Mouse (Mus musculus): ENCODE measurements at regions not wholly inside any gene's neighbourhood (a gene's known extent, or its start where the extent isn't known, plus 50 kb on each side); places are given as distances from the start of the nearest gene placed in this dataset.

DNA sequence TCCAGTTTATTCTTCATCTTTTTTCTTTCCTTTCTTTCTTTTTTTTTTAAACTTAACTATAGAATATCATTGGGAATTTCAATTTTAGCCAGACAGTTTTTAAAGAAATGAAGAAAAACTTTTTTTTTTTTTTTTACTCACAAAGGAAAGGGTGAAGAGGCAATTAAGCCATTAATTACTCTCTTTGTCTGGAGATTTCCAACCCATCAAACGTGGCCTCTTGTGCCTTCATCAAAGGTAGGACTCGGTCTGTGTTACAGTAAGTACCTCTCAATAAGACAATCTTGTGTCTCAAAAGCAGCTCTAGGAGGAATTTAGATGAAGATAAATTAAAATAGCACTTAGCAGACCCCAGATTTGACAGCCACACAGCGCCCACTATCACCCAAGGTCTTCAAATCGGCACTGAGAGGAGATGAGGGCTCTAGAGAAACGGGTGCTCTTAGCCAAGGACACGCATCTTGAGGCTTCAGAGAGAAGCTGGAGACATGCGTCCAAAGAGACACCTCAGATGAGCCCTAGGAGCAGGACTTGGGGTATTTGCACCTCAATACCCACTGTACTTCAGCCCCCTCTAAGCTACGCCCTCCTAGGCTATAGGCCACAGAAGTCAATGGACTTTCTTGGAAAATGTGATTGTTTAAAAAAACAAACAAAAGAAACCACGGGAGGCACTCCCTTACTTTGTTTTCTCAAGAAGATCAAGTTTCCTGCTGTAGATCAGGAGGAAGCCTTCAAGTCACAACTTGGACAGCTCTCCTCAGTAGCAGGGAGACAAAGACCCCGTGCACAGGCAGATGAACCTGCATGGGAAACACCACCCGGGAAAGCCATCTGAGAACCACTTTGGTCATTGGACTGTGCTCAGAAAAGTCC lies 176.8 kb upstream of the Spred2 start:
- POLR2A ChIA-PET = interaction anchor here in 2 of 4 experiments (0.5 to 1.3 kb wide), 7 partner anchors 13 to 719 kb away, joined by 3 to 5 read pairs (median 3); no protein-coding TSS in a partner anchor
- CTCF ChIA-PET = interaction anchor here in 3 of 4 experiments (0.5 to 1.2 kb wide), 5 partner anchors 13 to 585 kb away, joined by 3 to 8 read pairs (median 4); partner anchors contain the start of gene Slc1a4 (in 1 of the 3)

DNA sequence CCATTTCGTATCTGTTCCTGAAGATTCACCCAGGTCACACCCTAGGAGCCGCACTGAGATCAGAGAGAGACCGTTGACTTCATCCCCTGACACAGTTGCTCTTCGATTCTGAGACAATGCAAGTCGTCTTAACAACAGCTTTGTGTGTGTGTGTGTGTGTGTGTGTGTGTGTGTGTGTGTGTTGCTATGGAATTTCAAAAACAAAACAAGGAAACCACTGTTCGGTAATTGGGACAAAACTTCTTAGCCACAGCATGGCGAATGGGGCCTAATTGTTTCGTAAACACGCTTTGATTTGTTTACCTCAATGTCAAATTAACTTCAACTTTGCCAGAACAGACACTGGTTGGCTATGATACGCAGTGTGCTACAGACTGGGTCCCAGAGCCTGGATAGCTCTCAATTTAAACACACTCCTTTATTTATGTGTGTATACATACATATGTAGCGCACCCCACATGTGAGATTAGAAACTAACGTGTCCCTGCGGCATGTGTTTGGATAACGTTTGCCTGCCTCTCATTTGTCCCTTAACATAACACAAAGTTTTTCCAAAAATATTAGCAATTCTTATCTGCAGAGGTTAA lies 176.1 kb upstream of the Spred2 start:
- POLR2A ChIA-PET = interaction anchor here in 3 of 4 experiments (0.5 to 1.3 kb wide), 7 partner anchors 13 to 718 kb away, joined by 3 to 5 read pairs (median 3); no protein-coding TSS in a partner anchor

DNA sequence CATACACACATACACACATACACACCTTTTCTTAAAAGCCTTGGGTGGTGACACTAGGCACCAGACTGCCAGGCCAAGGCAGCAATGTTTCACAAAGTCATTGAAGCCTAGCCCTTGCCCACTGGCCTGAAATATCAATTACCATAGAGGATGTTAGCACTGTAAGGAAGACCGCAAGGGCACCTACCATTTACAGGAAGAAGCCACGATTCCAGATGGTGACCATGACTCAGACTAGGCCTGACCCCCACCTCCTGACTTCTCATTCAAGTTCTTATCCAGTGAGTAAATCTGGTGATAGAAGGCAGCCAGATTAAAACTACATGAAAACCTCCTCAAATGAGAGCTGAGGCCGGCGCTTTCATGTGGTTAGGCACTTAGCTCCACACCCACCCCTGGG lies 165.3 kb upstream of the Spred2 start:
- ChIA-PET POLR2A (no interaction called here), CTCF (interaction anchor here in 2 of 4 experiments (0.6 kb wide), 2 partner anchors 45 to 341 kb away, joined by 3 to 7 read pairs; no protein-coding TSS in a partner anchor)

More for the DNA sequence above, 176.1 kb upstream of the Spred2 start:
- CTCF ChIA-PET = interaction anchor here in 3 of 4 experiments (0.5 to 1.4 kb wide), 6 partner anchors 12 to 584 kb away, joined by 3 to 8 read pairs (median 4); partner anchors contain the start of gene Slc1a4 (in 1 of the 3)

DNA sequence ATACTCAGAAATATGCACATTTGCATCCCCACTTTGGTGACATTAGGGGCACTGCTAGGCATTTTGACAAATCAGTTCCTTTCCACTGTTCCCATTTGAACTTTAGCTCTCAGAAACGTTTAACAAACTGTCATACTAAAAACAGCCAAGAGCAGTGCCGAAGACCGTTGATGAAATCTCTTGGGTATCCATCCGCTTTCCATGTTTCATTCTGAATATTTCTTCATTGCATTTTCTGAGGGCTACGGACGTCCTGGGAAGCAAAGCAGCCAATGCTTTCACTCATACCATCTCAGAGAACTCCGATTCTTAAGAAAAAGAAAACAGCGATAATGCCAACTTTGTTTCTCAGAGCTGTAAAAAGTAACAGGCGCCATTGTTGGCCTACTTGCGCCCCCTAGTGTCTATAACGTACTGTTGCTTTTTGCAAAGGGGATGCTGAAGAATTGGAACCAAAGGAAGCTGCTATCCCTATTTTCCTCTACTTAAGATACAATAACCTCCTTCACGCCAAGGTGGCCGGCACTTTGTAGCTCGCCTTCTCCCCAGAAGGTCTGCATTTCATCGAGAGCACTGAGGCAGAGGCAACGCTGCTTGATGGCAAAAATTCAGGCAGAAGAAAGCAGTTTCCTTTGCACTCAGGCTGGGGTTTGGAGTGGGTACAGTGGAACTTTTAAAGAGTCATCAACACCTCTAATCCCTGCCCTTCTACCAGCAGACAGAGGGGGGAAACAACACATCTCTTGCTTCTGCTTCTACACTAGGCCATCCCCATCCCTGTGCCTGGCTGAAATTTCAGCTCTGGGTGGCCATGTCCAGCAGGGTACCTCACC lies 163.1 kb upstream of the Spred2 start:
- CTCF ChIA-PET = interaction anchor here (0.6 to 1.7 kb wide), 40 partner anchors 9 to 736 kb away, joined by 3 to 18 read pairs (median 3); no protein-coding TSS in a partner anchor
- POLR2A ChIA-PET = interaction anchor here in 3 of 4 experiments (0.6 to 1.3 kb wide), 3 partner anchors 14 to 880 kb away, joined by 3 to 4 read pairs (median 3); no protein-coding TSS in a partner anchor

DNA sequence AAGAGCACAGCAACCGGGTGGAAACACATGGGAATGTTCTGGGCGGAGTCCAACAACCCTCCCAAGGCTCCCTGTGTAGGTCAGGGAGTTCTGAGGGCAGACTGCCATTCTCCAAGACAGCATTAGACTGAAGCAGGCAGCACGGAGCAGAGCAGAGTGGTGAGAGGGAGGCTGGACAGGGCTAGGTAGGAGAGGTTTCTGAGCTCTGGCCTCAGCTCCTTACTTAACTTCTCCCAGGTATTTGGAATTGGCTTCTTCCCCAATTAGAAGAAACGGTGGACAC lies 162.5 kb upstream of the Spred2 start:
- POLR2A ChIA-PET = no interaction called here

DNA sequence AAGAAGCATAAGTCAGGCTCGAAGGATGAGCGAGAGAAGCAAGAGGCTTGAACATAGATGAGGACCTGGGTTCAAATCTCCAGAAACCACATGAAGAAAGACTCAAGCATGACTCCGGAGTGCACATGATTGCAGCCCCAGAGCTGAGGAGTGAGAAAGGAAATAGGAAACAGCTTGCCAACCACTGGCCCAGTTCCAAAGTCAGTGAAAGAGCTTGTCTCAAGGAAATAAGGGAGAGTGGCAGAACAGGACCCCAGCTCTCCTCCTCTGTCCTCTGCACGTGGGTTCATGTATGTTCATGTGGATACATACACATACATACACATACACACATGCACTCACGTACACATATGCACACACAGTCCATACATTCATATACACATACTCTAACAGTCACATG lies 156.9 kb upstream of the Spred2 start:
- CTCF ChIA-PET = no interaction called here
- POLR2A ChIA-PET = no interaction called here

More for the DNA sequence above, 162.5 kb upstream of the Spred2 start:
- CTCF ChIA-PET = interaction anchor here (0.6 to 1.7 kb wide), 35 partner anchors 8 to 737 kb away, joined by 3 to 18 read pairs (median 3); no protein-coding TSS in a partner anchor

DNA sequence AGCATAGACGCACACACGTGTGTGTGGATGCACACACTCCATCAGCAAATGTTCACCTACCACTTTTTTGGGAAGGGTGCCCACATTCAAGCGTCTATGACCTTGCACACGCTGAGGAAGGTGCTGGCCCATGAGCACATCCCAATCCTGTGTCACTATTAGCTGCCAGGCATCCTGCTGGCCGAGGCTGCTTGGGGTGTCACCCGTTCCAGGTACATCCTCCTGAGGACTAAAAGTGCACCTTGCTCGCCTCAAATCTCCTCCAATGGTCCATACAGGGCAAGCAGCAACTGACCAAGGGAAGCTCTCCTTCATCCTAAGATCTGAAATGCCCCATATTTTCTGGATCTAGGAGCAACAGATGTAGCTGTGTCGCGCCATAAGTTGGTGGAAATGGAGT lies 156.3 kb upstream of the Spred2 start:
- ChIA-PET POLR2A (no interaction called here), CTCF (no interaction called here)

DNA sequence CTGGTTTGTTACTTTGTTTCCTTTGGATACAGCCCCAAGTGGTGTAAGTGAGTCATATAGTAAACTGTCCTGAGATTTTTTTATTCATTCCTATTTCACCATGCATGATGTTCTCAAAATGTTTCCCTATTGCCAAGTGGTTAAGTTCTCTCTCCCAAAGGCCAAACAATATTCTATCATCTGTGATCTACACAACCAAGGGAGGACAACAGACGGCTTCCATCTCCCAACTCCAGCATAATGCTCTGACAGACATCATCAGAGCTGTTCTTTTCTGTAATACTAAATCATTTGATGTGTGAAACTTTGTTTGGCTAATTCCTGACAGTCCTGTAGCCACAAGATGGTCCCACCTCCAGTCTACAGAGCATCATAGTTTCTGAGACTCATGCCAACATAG lies 155.2 kb upstream of the Spred2 start:
- ChIA-PET POLR2A (interaction anchor here in 1 of 4 experiments (0.6 to 0.7 kb wide), 3 partner anchors 11 to 577 kb away, joined by 3 to 7 read pairs (median 3); no protein-coding TSS in a partner anchor), CTCF (interaction anchor here in 1 of 4 experiments (1.6 kb wide), 1 partner anchor 8 kb away, joined by 4 read pairs; no protein-coding TSS in a partner anchor)

DNA sequence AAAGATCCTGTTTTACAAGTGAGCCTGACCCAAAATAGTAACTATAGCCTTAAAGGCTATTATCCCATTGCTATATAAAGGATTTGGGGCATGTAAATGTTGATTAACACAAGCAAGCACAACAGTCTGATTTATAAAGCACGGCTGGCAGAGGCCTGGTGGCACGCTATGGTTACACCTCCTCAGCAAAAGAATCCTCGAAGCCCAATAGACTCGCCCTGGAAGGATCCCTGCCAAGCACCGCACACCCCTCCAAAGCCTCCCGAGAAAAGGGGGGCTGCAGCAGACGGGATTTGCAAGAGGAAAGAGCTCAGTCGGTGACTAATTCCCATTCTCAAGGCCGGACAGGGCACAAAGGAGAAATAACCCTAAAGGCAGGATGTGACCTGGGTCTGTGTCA lies 150.2 kb upstream of the Spred2 start:
- CTCF ChIA-PET = no interaction called here

DNA sequence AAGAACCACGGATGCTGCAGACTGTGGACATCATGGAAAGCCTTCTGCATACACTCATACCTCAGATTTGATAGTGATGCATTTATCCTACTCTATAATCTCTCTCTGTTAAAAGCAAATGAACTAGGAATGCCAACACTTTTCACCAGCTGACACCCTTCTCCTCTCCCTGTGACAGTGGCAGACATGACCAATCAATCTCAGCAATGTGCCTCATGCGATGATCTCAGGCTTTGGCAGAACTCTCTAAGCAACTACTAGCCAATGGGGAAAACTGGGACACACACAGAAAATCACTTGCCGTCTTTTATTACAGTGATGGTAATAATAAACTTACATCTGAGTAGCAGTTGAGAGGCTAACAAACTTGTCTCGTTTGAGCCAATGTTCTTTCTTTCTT lies 148.4 kb upstream of the Spred2 start:
- POLR2A ChIA-PET = no interaction called here

More for the DNA sequence above, 150.2 kb upstream of the Spred2 start:
- POLR2A ChIA-PET = no interaction called here

DNA sequence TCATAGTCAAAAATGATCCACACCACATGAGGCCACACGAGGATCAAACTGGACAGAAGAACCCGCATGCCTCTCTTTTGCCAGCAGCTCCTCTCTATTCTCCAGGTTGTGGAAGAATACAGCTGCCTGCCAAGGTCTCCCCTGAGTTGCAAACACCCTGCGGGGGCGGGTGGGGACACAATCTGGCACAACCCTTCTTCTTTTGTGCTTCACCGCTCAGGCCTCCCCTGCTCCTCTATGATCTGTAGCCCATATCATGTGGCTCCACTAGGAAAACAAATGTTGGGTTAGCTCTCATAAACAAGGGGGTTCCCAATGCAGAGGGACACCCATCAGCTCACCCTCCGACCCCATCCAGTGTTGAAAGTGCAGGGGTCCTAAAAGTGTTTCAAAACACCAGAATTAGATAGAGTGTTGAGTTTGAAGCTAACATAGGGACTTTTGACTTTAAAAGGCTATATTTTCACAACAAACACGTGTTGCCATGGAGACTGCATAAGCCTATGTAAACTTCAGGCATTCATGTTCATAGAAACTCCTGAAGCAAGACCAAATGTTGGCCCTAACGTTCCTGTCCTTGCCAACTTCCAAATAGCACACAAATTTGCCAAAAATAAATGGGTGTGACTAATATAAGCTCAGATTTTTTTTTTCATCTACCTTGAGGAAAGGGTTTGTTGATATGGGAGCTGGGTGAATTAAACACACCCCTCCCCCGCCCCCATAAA lies 147.5 kb upstream of the Spred2 start:
- ChIA-PET POLR2A (interaction anchor here in 1 of 4 experiments (1.3 kb wide), 1 partner anchor 10 kb away, joined by 5 read pairs; no protein-coding TSS in a partner anchor), CTCF (interaction anchor here in 1 of 4 experiments (1.2 kb wide), 1 partner anchor 15 kb away, joined by 4 read pairs; no protein-coding TSS in a partner anchor)

More for the DNA sequence above, 148.4 kb upstream of the Spred2 start:
- CTCF ChIA-PET = interaction anchor here in 1 of 4 experiments (1.2 kb wide), 1 partner anchor 14 kb away, joined by 4 read pairs; no protein-coding TSS in a partner anchor

DNA sequence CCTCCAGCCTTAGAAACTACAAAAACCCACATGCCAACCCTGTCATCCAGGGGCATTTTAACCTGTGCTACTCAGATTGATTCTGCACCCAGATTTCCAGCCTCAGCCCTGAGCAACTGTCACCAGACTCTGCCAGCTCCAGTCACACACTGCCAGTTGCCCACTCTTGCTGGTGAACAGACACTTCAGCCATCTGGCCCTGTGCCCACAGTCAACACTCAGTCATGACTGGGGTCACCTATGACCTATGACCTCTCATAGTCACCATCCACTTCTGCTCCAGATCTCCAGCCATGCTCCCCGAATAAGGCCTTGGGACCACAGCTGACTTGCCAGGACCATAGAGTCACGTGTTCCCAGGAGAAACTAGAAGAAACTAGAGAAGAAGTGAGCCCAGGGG lies 146.0 kb upstream of the Spred2 start:
- POLR2A ChIA-PET = no interaction called here
- CTCF ChIA-PET = no interaction called here

DNA sequence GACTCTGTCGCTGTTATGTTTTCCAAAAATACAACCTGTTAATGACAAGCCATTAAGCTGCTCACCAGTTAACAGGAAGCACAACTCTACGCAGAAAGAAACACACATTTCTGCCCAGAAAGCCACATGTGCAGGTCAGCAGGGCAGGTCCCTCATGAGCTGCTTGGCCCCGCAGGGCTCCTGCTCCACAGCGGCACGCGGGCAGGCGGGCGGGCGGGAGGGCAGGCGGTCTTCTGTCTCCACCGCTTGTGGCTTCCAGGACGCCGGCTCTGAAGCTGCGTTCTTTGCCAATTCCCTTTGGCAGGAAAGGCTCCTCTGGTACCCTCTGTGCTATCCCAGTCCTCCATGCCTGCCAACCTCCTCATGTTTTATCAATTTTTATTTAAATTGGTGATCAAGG lies 139.1 kb upstream of the Spred2 start:
- ChIA-PET CTCF (no interaction called here), POLR2A (interaction anchor here in 2 of 4 experiments (0.8 to 0.9 kb wide), 2 partner anchors 10 to 27 kb away, joined by 3 to 4 read pairs; no protein-coding TSS in a partner anchor)

DNA sequence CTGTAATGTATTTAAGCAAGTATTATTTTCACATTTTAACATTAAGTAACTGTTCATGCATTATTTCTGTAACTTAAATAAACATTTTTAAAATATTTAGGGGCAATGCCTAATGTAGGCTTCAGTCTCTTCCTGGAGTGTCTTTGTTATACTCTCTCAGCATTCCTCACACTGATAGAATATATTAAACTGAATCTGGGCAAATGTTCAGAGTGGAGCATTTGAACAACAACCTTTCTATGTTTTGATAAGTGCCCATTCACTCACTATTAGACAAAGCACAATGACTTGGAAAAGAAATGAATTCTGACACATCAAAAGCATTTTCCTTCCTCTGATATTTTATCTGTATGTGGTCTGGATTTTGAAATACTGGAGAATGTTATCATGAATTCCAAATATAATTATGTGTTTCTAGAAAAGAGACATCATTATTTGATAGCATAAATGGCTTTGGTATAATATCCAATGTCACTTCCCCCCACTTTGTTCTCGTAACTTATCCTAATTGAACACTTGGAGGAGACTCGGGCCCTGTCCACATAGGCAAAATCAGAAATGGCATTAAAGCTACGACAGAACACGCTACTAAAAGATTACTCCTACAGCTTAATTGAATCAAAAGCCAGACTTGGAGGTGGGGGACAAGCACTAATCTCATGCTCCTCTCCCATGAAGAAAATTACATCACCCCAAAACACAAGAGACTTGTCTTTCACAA lies 127.1 kb upstream of the Spred2 start:
- ChIA-PET CTCF (interaction anchor here in 1 of 4 experiments (1.3 kb wide), 1 partner anchor 36 kb away, joined by 3 read pairs; no protein-coding TSS in a partner anchor), POLR2A (interaction anchor here in 1 of 4 experiments (0.7 kb wide), 1 partner anchor 369 kb away, joined by 4 read pairs; no protein-coding TSS in a partner anchor)

DNA sequence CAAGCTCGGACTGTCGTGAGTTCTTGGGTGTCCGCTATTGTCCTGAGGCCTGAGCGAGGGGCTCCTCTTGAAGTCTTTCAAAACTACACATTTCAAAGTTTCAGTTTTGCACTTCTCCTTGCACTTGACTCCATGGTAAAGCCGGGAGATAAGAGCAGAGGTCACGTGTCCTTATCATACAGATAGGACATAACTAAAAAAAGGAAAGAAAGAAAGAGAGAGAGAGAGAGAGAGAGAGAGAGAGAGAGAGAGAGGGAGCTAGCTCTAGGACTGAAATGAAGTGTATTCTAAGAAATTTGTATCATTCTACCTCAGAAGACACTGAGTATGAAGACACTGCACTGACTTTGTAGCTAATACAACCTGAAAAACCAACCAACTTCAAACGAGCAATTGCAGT lies 114.8 kb upstream of the Spred2 start:
- CTCF ChIA-PET = no interaction called here
- POLR2A ChIA-PET = no interaction called here

DNA sequence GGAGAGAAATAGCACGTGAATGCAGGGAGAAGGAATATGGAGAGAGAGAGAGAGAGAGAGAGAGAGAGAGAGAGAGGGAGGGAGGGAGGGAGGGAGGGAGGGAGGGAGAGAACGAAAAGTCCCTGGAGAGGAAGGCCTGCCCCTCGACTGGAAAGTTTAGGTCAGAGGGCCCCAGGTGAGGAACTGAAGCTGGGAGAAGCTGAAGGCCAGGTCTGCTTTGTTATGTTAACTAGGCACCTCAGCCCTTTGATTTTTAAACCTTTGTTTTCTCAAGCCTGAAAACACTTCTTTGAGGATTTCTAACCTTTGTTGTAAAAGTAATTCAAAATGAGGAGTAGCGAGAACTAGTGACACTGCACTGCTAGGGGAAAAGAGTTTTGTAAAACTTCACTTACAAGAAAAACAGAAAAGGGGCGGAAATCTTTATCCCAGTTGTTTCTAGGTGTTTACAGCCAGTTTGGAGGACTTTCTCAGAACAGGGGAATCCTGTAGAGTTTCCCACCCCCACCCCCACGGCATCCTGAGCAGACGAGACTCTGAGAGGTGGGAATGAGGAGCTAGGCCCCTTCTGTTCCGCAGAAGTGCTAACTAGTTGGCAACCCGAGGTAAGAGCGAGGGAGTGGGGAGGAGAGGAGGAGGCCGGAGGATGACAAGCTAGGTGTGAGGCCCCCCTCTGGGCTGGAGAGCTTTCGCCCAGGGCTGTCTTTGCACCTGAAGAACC lies 112.7 kb upstream of the Spred2 start:
- POLR2A ChIA-PET = interaction anchor here (0.6 to 2.8 kb wide), 32 partner anchors 8 to 737 kb away, joined by 3 to 23 read pairs (median 4); partner anchors contain the start of genes Cep68 (in 1 of the 4), Slc1a4 (in 1 of the 4) and Spred2 (in 1 of the 4)
- CTCF ChIA-PET = interaction anchor here in 3 of 4 experiments (0.6 to 1.1 kb wide), 8 partner anchors 19 to 1115 kb away, joined by 3 to 8 read pairs (median 4); no protein-coding TSS in a partner anchor
